Mouse (Mus musculus) hindbrain, postnatal 0 days (tissue): ENCODE measurements at regions not wholly inside any gene's neighbourhood (a gene's known extent, or its start where the extent isn't known, plus 50 kb on each side); places are given as distances from the start of the nearest gene placed in this dataset.
A peak's percentile ranks its signal among the peaks of the same experiment; 100 is the strongest.

Source experiments
- ATAC-seq: fragments of 200-750 bp; cut with Nextera tagmentation; 2 replicates; pipeline ENCODE4 v1.8.0; 2017; ENCODE audit warnings: mild to moderate bottlenecking, moderate TSS enrichment, moderate library complexity
- DNase-seq: peaks from one replicate; pipeline ENCODE4 v3.0.0-alpha.2; 2015; ENCODE audit warnings: low spot score
- H3K27ac ChIP-seq: fragments of 300-500 bp; sonication (generic); 2 replicates; pipeline ENCODE4 v1.5.1; 2014; ENCODE audit warnings: mild to moderate bottlenecking
- H3K27me3 ChIP-seq: fragments of 300-500 bp; sonication (generic); 2 replicates; pipeline ENCODE4 v1.6.1; 2014; ENCODE audit warnings: low read length, mixed read lengths; ENCODE audit not compliant: insufficient read depth
- H3K36me3 ChIP-seq: fragments of 300-500 bp; sonication (generic); 2 replicates; pipeline ENCODE4 v1.6.1; 2014; ENCODE audit warnings: low read length, mixed read lengths; ENCODE audit not compliant: insufficient read depth
- H3K4me1 ChIP-seq: fragments of 300-500 bp; sonication (generic); 2 replicates; pipeline ENCODE4 v1.6.1; 2014; ENCODE audit warnings: antibody characterized with exemption, low read length, mixed read lengths; ENCODE audit not compliant: insufficient read depth
- H3K4me2 ChIP-seq: fragments of 300-500 bp; sonication (generic); 2 replicates; pipeline ENCODE4 v1.6.1; 2014; ENCODE audit warnings: low read depth, mild to moderate bottlenecking, low read length, moderate library complexity, mixed read lengths
- H3K4me3 ChIP-seq: fragments of 300-500 bp; sonication (generic); 2 replicates; pipeline ENCODE4 v1.5.1; 2014; ENCODE audit warnings: low read length
- H3K9ac ChIP-seq: fragments of 300-500 bp; sonication (generic); replicated peaks from 2 replicates; pipeline ENCODE4 v1.6.1; 2014; ENCODE audit warnings: mild to moderate bottlenecking, low read length, moderate library complexity, mixed read lengths
- H3K9me3 ChIP-seq: fragments of 300-500 bp; sonication (generic); 2 replicates; pipeline ENCODE4 v1.6.1; 2016; ENCODE audit warnings: low read length, mixed read lengths
- CTCF ChIP-seq: IDR thresholded peaks from 2 replicates; pipeline ENCODE4 v1.5.1; 2016; ENCODE audit warnings: antibody characterized with exemption, control low read depth, low read depth
- WGBS: fragments of 180-500 bp; shearing (Covaris S2); extraction: QIAGEN DNeasy Blood & Tissue Kit; methylation state at CpG from one replicate; pipeline ENCODE4 v1.1.7; 2014; 5-methylcytosine and 5-hydroxymethylcytosine counted together

DNA sequence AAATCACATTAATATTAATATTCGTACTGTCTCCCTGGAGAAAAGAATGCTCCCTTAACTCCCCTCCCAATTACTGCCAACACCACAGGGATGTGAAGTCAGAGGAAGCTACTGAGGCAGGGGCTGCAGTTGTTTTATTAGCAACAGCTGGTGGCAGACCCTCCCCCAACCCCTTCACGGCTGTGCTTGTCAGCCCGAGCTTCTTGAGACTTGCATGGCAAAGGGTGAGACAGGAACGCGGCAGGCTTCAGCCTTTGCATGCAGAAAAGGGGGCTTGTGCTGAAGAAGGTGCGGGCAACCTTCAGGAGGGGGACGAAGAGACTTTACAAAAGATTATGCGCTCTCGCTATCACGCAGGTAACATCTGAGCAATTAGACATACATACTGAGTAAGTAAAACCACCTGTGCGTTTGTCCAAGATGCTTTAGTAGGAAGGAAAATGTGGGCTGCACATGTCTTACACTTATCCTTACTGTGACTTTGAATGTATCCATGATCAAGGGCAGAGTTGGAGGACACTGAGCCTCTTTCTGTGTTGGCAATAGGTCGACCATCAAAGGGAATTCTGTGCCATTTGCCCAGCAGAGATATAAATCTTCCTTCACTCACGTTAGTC is 76.9 kb downstream of the Zbtb18 start:
- ATAC-seq = no peak
- TF ChIP-seq CTCF = no peak

GRCm38 (mm10) chr1:177521110-177521509 is 79.0 kb downstream of the Zbtb18 start:
- Histone ChIP-seq H3K4me2 (no peak overlapping the region), H3K27ac (no peak overlapping the region), H3K9me3 (no peaks in the 10 kb centered on the region), H3K27me3 (no peaks in the 10 kb centered on the region), H3K4me1 (peaks cover 5% of the 10 kb centered on the region; the same call in 1 of the 2 replicates), H3K36me3 (no peaks in the 10 kb centered on the region), H3K4me3 (no peak overlapping the region), H3K9ac (no peak overlapping the region)
- no peak for ATAC-seq
- WGBS = 91% methylated on average over 2 of the region's 2 CpGs
- no peak for TF ChIP-seq CTCF
- no peak for DNase-seq

More for the DNA sequence above, 76.9 kb downstream of the Zbtb18 start:
- H3K9me3 ChIP-seq = no peaks in the 10 kb centered on the region
- no peak overlapping the region for H3K4me3 ChIP-seq
- peak; percentile 17 for DNase-seq
- H3K27me3 ChIP-seq = no peaks in the 10 kb centered on the region
- H3K4me1 ChIP-seq = peaks cover 5% of the 10 kb centered on the region; the same call in 1 of the 2 replicates
- peak overlapping the region; percentile 8 for H3K4me2 ChIP-seq
- no peak overlapping the region for H3K9ac ChIP-seq
- no peaks in the 10 kb centered on the region for H3K36me3 ChIP-seq
- WGBS = 30% methylated on average over 13 of the region's 13 CpGs
- no peak overlapping the region for H3K27ac ChIP-seq

- no peaks in the 10 kb centered on the region for H3K36me3 ChIP-seq
- DNase-seq = no peak
- 80% methylated on average over 6 of the region's 6 CpGs for WGBS
- ATAC-seq = no peak
- H3K27ac ChIP-seq = no peak overlapping the region
- no peak overlapping the region for H3K9ac ChIP-seq
- H3K9me3 ChIP-seq = no peaks in the 10 kb centered on the region
- H3K4me1 ChIP-seq = no peaks in the 10 kb centered on the region
- no peak for TF ChIP-seq CTCF
- H3K4me3 ChIP-seq = no peak overlapping the region
- no peak overlapping the region for H3K4me2 ChIP-seq
- no peaks in the 10 kb centered on the region for H3K27me3 ChIP-seq
Observed at GRCm38 (mm10) chr1:177525141-177525540, 83.0 kb downstream of the Zbtb18 start.

DNA sequence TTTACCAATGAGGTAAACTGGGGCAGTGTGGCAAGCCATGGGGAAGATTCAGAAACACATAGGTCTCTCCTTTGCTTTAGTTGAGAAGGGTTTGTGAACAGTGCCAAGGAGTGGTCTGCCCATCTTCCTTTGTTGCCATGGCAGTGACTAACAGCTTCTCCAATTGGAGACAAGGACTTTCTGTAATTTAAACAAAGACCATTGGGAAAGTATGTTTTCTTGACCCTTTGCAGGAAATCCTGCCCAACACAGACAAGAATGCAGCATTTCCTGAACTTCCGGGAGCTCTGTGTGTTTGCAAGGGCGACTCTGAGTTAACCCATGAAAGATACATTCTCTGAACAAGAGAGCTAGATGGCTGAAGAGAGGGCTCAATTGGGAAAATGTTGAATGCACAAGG is 89.6 kb downstream of the Zbtb18 start:
- Histone ChIP-seq H3K4me2 (no peak overlapping the region), H3K4me1 (no peaks in the 10 kb centered on the region), H3K4me3 (no peak overlapping the region), H3K36me3 (no peaks in the 10 kb centered on the region), H3K9me3 (no peaks in the 10 kb centered on the region), H3K27ac (no peak overlapping the region), H3K9ac (no peak overlapping the region), H3K27me3 (no peaks in the 10 kb centered on the region)
- DNase-seq (no peak), ATAC-seq (no peak)
- no peak for TF ChIP-seq CTCF
- 66% methylated on average over 2 of the region's 2 CpGs for WGBS

- no peaks in the 10 kb centered on the region for H3K36me3 ChIP-seq
- no peak for TF ChIP-seq CTCF
- H3K4me1 ChIP-seq = no peaks in the 10 kb centered on the region
- no peak for DNase-seq
- H3K4me3 ChIP-seq = no peak overlapping the region
- H3K9me3 ChIP-seq = no peaks in the 10 kb centered on the region
- H3K27me3 ChIP-seq = no peaks in the 10 kb centered on the region
- no peak overlapping the region for H3K4me2 ChIP-seq
- no peak for ATAC-seq
- 87% methylated on average over 2 of the region's 2 CpGs for WGBS
- H3K27ac ChIP-seq = no peak overlapping the region
- H3K9ac ChIP-seq = no peak overlapping the region
Observed at GRCm38 (mm10) chr1:177532656-177533055, 90.5 kb downstream of the Zbtb18 start.

GRCm38 (mm10) chr1:177533332-177533731 is 91.2 kb downstream of the Zbtb18 start:
- WGBS = 91% methylated on average over 2 of the region's 2 CpGs
- Histone ChIP-seq H3K4me2 (no peak overlapping the region), H3K4me3 (no peak overlapping the region), H3K27ac (no peak overlapping the region), H3K27me3 (no peaks in the 10 kb centered on the region), H3K9ac (no peak overlapping the region), H3K4me1 (no peaks in the 10 kb centered on the region), H3K9me3 (no peaks in the 10 kb centered on the region), H3K36me3 (no peaks in the 10 kb centered on the region)
- no peak for ATAC-seq
- DNase-seq = no peak
- no peak for TF ChIP-seq CTCF

DNA sequence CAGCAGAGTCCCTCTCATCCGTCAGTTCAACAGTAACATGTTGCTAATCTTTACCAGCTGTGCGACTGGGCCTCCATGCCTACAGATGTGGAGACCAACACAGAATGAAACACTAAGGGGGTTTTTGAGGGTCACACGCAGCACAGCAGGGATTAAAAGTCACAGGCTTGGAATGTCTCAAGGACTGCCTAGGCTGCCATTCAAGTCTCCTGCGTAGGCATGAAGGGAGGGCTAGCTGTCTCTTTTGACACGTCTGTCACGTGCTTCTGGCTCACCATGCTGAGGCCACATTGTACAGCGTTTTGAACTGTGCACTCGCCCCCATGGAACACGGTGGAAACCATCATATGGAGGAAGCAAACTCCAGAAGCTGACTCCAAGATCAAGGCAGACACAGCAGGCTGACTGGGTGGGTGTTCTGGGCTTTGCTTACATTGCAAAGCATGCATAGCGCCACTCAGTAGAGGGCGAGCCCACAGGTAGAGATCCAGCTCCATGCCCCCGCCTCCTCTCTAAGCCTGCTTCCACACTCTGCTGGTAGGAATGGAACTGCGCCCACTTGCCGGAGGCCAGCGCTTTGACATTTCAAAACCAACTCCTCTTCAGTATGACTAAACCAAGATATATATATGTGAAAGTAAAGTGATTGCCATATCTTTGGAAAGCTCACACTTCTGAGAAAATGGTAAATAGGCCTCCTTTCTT is 103.0 kb downstream of the Zbtb18 start:
- H3K4me3 ChIP-seq = no peak overlapping the region
- no peak for DNase-seq
- H3K4me1 ChIP-seq = no peaks in the 10 kb centered on the region
- no peak overlapping the region for H3K27ac ChIP-seq
- no peak overlapping the region for H3K4me2 ChIP-seq
- no peak for TF ChIP-seq CTCF
- no peaks in the 10 kb centered on the region for H3K36me3 ChIP-seq
- H3K27me3 ChIP-seq = no peaks in the 10 kb centered on the region
- ATAC-seq = no peak
- H3K9ac ChIP-seq = no peak overlapping the region
- WGBS = 76% methylated on average over 15 of the region's 15 CpGs
- no peaks in the 10 kb centered on the region for H3K9me3 ChIP-seq
